Mouse (Mus musculus) bone marrow macrophage, adult 2 months (primary cell): ENCODE measurements around the gene Pde1c.

Source experiments
- CTCF ChIP-seq: IDR thresholded peaks from 2 replicates; pipeline ENCODE4 v1.5.1; 2012; ENCODE audit warnings: low read depth, mild to moderate bottlenecking, low read length, moderate library complexity
- POLR2A ChIP-seq: IDR thresholded peaks from 2 replicates; pipeline ENCODE4 v1.6.1; 2012; ENCODE audit warnings: mild to moderate bottlenecking, low read depth, low read length, borderline replicate concordance

- TF ChIP-seq CTCF (no peak), POLR2A (no peak)
Measured at GRCm38 (mm10) chr6:56068516-56068915, 500.4 kb downstream of the Pde1c start.
